ENCODE assay signal across 8 mouse cellular contexts in the genomic region with DNA sequence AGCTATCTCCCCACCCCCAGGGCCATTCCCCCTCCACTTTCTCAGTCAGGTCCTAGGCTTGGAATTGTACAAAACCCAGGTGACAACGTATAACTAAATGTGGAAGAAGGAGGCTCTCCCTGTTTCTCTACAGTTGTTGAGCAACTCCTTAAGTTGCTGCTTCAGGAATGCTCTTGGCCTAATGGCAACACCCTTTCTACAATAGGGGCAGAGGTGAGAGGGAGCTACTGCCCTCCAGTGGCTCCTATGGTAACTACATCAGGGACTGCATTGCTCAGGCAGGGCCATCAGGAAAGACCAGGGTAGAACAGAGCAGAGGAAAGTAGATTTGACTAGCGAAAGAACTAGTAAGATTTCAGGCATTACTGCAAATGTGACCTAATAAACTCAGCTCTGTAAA. TPM values are rescaled to one million over a fixed set of nuclear protein-coding genes. Genes with fewer than 3 reads are reported as not detected.
A peak's percentile ranks its signal among the peaks of the same experiment; 100 is the strongest.
DNase-seq lines count a peak whose midpoint lies in the region; ATAC-seq and TF ChIP-seq lines count a peak whose summit lies in the region.

No protein-coding gene starts in this region.

- no peaks in the 10 kb centered on the region for H3K9me3 ChIP-seq in midbrain, embryonic 10.5 days (replicated peaks)
- no peaks in the 10 kb centered on the region for H3K9me3 ChIP-seq in midbrain, embryonic 13.5 days
- H3K9me3 ChIP-seq in limb, embryonic 14.5 days (ENCODE audit: control insufficient read depth, low read length) = no peaks in the 10 kb centered on the region
- no peaks in the 10 kb centered on the region for H3K9me3 ChIP-seq in neural tube, embryonic 11.5 days (ENCODE audit: control insufficient read depth, low read length)

- H3K4me3 ChIP-seq in midbrain, embryonic 10.5 days = no peak overlapping the region
- H3K4me3 ChIP-seq in midbrain, embryonic 13.5 days (replicated peaks) = no peak overlapping the region
- no peak overlapping the region for H3K4me3 ChIP-seq in limb, embryonic 14.5 days (replicated peaks; ENCODE audit: low read length)
- no peak overlapping the region for H3K4me3 ChIP-seq in neural tube, embryonic 11.5 days (ENCODE audit: low read depth, low read length)

- no peak overlapping the region for H3K27ac ChIP-seq in midbrain, embryonic 10.5 days (replicated peaks)
- H3K27ac ChIP-seq in midbrain, embryonic 13.5 days = no peak overlapping the region
- no peak overlapping the region for H3K27ac ChIP-seq in limb, embryonic 14.5 days (replicated peaks; ENCODE audit: low read depth, low read length)
- no peak overlapping the region for H3K27ac ChIP-seq in neural tube, embryonic 11.5 days (ENCODE audit: low read depth, low read length)

- no peak overlapping the region for H3K9ac ChIP-seq in midbrain, embryonic 13.5 days (replicated peaks)
- no peak overlapping the region for H3K9ac ChIP-seq in limb, embryonic 14.5 days (ENCODE audit: low read depth, low read length, severe bottlenecking)
- no peak overlapping the region for H3K9ac ChIP-seq in neural tube, embryonic 11.5 days (ENCODE audit: low read length)

- no peak for ATAC-seq in midbrain, embryonic 13.5 days
- peak; percentile 70 to 85 for ATAC-seq in hematopoietic stem cell, adult 5-6 weeks (replicated peaks in 1 of 2; ENCODE audit: insufficient read depth in 1 of 2, low FRiP score in 2 of 2, low TSS enrichment in 1 of 2, low read depth in 1 of 2, poor library complexity in 2 of 2, severe bottlenecking in 2 of 2)
- ATAC-seq in limb, embryonic 14.5 days (ENCODE audit: low FRiP score, low read depth) = no peak
- ATAC-seq in neural tube, embryonic 11.5 days (ENCODE audit: insufficient read depth, low FRiP score, low TSS enrichment) = no peak

- H3K27me3 ChIP-seq in midbrain, embryonic 10.5 days (ENCODE audit: low read depth, poor library complexity, severe bottlenecking) = no peaks in the 10 kb centered on the region
- no peaks in the 10 kb centered on the region for H3K27me3 ChIP-seq in midbrain, embryonic 13.5 days
- no peaks in the 10 kb centered on the region for H3K27me3 ChIP-seq in limb, embryonic 14.5 days (ENCODE audit: control insufficient read depth, insufficient read depth, low read length)
- no peaks in the 10 kb centered on the region for H3K27me3 ChIP-seq in neural tube, embryonic 11.5 days (ENCODE audit: control insufficient read depth, insufficient read depth, low read length)

- peaks cover 34% of the 10 kb centered on the region for H3K4me1 ChIP-seq in midbrain, embryonic 10.5 days
- H3K4me1 ChIP-seq in midbrain, embryonic 13.5 days (replicated peaks) = peaks cover 23% of the 10 kb centered on the region
- 0 out of 2 replicates have a peak, but pooled peaks cover 4% of the 10 kb centered on the region for H3K4me1 ChIP-seq in limb, embryonic 14.5 days (ENCODE audit: control insufficient read depth, insufficient read depth, low read length)
- 0 out of 2 replicates have a peak, but pooled peaks cover 3% of the 10 kb centered on the region for H3K4me1 ChIP-seq in neural tube, embryonic 11.5 days (ENCODE audit: control insufficient read depth, insufficient read depth, low read length)

- no peak for TF ChIP-seq POLR2A in limb, embryonic 14.5 days (IDR thresholded peaks at IDR 0.05; ENCODE audit: borderline replicate concordance, extremely low read depth, insufficient read depth, insufficient read length)

- 50% methylated on average over 2 of the region's 2 CpGs for WGBS in midbrain, embryonic 10.5 days
- 58% methylated on average over 2 of the region's 2 CpGs for WGBS in midbrain, embryonic 13.5 days
- 32% methylated on average over 2 of the region's 2 CpGs for WGBS in limb, embryonic 14.5 days
- WGBS in neural tube, embryonic 11.5 days = 50% methylated on average over 2 of the region's 2 CpGs

- peak; percentile 71 for DNase-seq in midbrain, embryonic 10.5 days (ENCODE audit: low spot score)
- peak; percentile 76 for DNase-seq in adrenal gland, adult 8-10 months
- peak; percentile 46 for DNase-seq in embryo, embryonic 11.5 days (ENCODE audit: low read depth, low spot score)
- DNase-seq in limb, embryonic 14.5 days (ENCODE audit: low spot score) = peak; percentile 56
- DNase-seq in neural tube, embryonic 11.5 days (ENCODE audit: low spot score) = peak; percentile 63
- DNase-seq in thymus, postnatal 4 days = peak; percentile 90

- H3K4me2 ChIP-seq in midbrain, embryonic 13.5 days (replicated peaks) = no peak overlapping the region
- no peak overlapping the region for H3K4me2 ChIP-seq in limb, embryonic 14.5 days (replicated peaks; ENCODE audit: low read depth, low read length, severe bottlenecking)
- no peak overlapping the region for H3K4me2 ChIP-seq in neural tube, embryonic 11.5 days (ENCODE audit: low read depth)

- no peaks in the 10 kb centered on the region for H3K36me3 ChIP-seq in midbrain, embryonic 10.5 days
- H3K36me3 ChIP-seq in midbrain, embryonic 13.5 days = no peaks in the 10 kb centered on the region
- H3K36me3 ChIP-seq in limb, embryonic 14.5 days (ENCODE audit: control insufficient read depth, insufficient read depth, low read length) = no peaks in the 10 kb centered on the region
- H3K36me3 ChIP-seq in neural tube, embryonic 11.5 days (ENCODE audit: control insufficient read depth, insufficient read depth, low read length) = no peaks in the 10 kb centered on the region

RNA-seq across cellular contexts. Expression of gene Dhx40, which starts 28.8 kb away (rescaled TPM):
- polyA plus RNA-seq in midbrain, embryonic 10.5 days (2016; fragmentation: Nextera tagmentation; extraction: Ambion mirVana) = 41.7 and 46.1 TPM in 2 replicates
- 34.2 and 35.4 TPM in 2 replicates for polyA plus RNA-seq in midbrain, embryonic 13.5 days (2015; fragmentation: Nextera tagmentation; extraction: Ambion mirVana)
- 10 to 100 TPM; 29.7 to 35.1 (median 32.2) TPM for total RNA-seq in adrenal gland, adult 8-10 months (2022)
- total RNA-seq in hematopoietic stem cell, adult 5-6 weeks (2017) = 8.3 and 11.2 TPM in 2 replicates
- 13.9 and 15.2 TPM in 2 replicates for polyA plus RNA-seq in limb, embryonic 14.5 days (2012; rRNA removed)
- 23.3 and 27.8 TPM in 2 replicates for polyA plus RNA-seq in limb, embryonic 14.5 days (2014; fragmentation: Nextera tagmentation; extraction: Ambion mirVana)
- polyA plus RNA-seq in neural tube, embryonic 11.5 days (2014; fragmentation: Nextera tagmentation; extraction: Ambion mirVana) = 44.2 and 44.3 TPM in 2 replicates

Comparison
In these comparisons a context has a peak if more than half of its experiments do, and no peak if none do; other contexts are left out.
1. ATAC-seq: peak in hematopoietic stem cell, adult 5-6 weeks (2 of 2); none in midbrain, embryonic 13.5 days (single experiment), limb, embryonic 14.5 days (single experiment) and neural tube, embryonic 11.5 days (single experiment).
2. Peak in every context shown above with its lines, with median percentiles within 50 percentile points of each other: DNase-seq.